Mouse (Mus musculus) midbrain, embryonic 11.5 days (tissue): ENCODE measurements around the gene Ywhab. TPM values are rescaled to one million over a fixed set of nuclear protein-coding genes. Genes with fewer than 3 reads are reported as not detected.

Experiments used
- ATAC-seq: fragments of 200-750 bp; cut with Nextera tagmentation; 2 replicates; pipeline ENCODE4 v1.8.0; 2017; ENCODE audit warnings: moderate TSS enrichment, moderate library complexity; ENCODE audit not compliant: low FRiP score
- DNase-seq: peaks from one replicate; pipeline ENCODE4 v3.0.0; 2015; ENCODE audit warnings: low spot score; ENCODE audit errors: missing footprints
- H3K27ac ChIP-seq: fragments of 300-500 bp; sonication (generic); 2 replicates; pipeline ENCODE4 v1.5.1; 2014; ENCODE audit warnings: low read depth, low read length
- H3K27me3 ChIP-seq: fragments of 300-500 bp; sonication (generic); 2 replicates; pipeline ENCODE4 v1.6.1; 2014; ENCODE audit warnings: mild to moderate bottlenecking, low read length, moderate library complexity, mixed read lengths; ENCODE audit not compliant: control insufficient read depth, insufficient read depth
- H3K36me3 ChIP-seq: fragments of 300-500 bp; sonication (generic); 2 replicates; pipeline ENCODE4 v1.6.1; 2014; ENCODE audit warnings: mild to moderate bottlenecking, low read length, moderate library complexity, mixed read lengths; ENCODE audit not compliant: control insufficient read depth, insufficient read depth
- H3K4me1 ChIP-seq: fragments of 300-500 bp; sonication (generic); 2 replicates; pipeline ENCODE4 v1.6.1; 2014; ENCODE audit warnings: low read length; ENCODE audit not compliant: control insufficient read depth, insufficient read depth
- H3K4me2 ChIP-seq: fragments of 300-500 bp; sonication (generic); 2 replicates; pipeline ENCODE4 v1.6.1; 2014; ENCODE audit warnings: mild to moderate bottlenecking, moderate library complexity
- H3K4me3 ChIP-seq: fragments of 300-500 bp; sonication (generic); 2 replicates; pipeline ENCODE4 v1.5.1; 2014; ENCODE audit warnings: low read depth, low read length
- H3K9ac ChIP-seq: fragments of 300-500 bp; sonication (generic); 2 replicates; pipeline ENCODE4 v1.6.1; 2014; ENCODE audit warnings: low read length
- H3K9me3 ChIP-seq: fragments of 300-500 bp; sonication (generic); 2 replicates; pipeline ENCODE4 v1.6.1; 2016; ENCODE audit warnings: low read length; ENCODE audit not compliant: control insufficient read depth
- WGBS: fragments of 180-500 bp; shearing (Covaris S2); extraction: QIAGEN DNeasy Blood & Tissue Kit; methylation state at CpG from one replicate; pipeline ENCODE4 v1.1.7; 2014; 5-methylcytosine and 5-hydroxymethylcytosine counted together
- polyA plus RNA-seq: library from polyadenylated mRNA; unstranded; fragments of >200 nt; fragmentation: Nextera tagmentation; extraction: Ambion mirVana; gene quantifications from 2 replicates; pipeline ENCODE4 v1.2.1, GENCODE M21; 2014

The Ywhab gene
- polyA plus RNA-seq, 1 experiment from 2014 or later = 354 TPM

GRCm38 (mm10) chr2:164047197-164047690, 52.5 kb downstream of the Ywhab start:
- DNase-seq = no peak
- H3K27ac ChIP-seq = no peak overlapping the region
- H3K4me2 ChIP-seq = peak overlapping the region; percentile 34; the same call in 1 of the 2 replicates
- 0 out of 2 replicates have a peak, but pooled peaks cover 2% of the 10 kb centered on the region for H3K36me3 ChIP-seq
- no peaks in the 10 kb centered on the region for H3K27me3 ChIP-seq
- H3K9me3 ChIP-seq = no peaks in the 10 kb centered on the region
- WGBS = 4% methylated on average over 13 of the region's 16 CpGs
- ATAC-seq = peak; percentile 65; the same call in 1 of the 2 replicates
- H3K9ac ChIP-seq = peak overlapping the region; percentile 36; the same call in 1 of the 2 replicates
- peak overlapping the region; percentile 15; the same call in 1 of the 2 replicates for H3K4me3 ChIP-seq
- H3K4me1 ChIP-seq = no peaks in the 10 kb centered on the region

GRCm38 (mm10) chr2:164053767-164054166, 59.0 kb downstream of the Ywhab start:
- Histone ChIP-seq H3K4me1 (no peaks in the 10 kb centered on the region), H3K9me3 (no peaks in the 10 kb centered on the region), H3K4me2 (no peak overlapping the region), H3K9ac (no peak overlapping the region), H3K36me3 (peaks cover 24% of the 10 kb centered on the region), H3K27me3 (no peaks in the 10 kb centered on the region), H3K27ac (no peak overlapping the region), H3K4me3 (no peak overlapping the region)
- WGBS = 93% methylated on average over 8 of the region's 8 CpGs
- DNase-seq = no peak
- no peak for ATAC-seq

GRCm38 (mm10) chr2:164054671-164055070, 59.9 kb downstream of the Ywhab start:
- Histone ChIP-seq H3K4me3 (no peak overlapping the region), H3K36me3 (peaks cover 28% of the 10 kb centered on the region), H3K27ac (no peak overlapping the region), H3K9ac (no peak overlapping the region), H3K4me1 (no peaks in the 10 kb centered on the region), H3K4me2 (no peak overlapping the region), H3K27me3 (no peaks in the 10 kb centered on the region), H3K9me3 (no peaks in the 10 kb centered on the region)
- no peak for ATAC-seq
- DNase-seq = no peak
- 94% methylated on average over 8 of the region's 8 CpGs for WGBS

GRCm38 (mm10) chr2:164059634-164060235, 65.0 kb downstream of the Ywhab start:
- WGBS = 89% methylated on average over 8 of the region's 8 CpGs
- no peaks in the 10 kb centered on the region for H3K9me3 ChIP-seq
- H3K4me2 ChIP-seq = no peak overlapping the region
- no peak overlapping the region for H3K9ac ChIP-seq
- H3K36me3 ChIP-seq = peaks cover 31% of the 10 kb centered on the region
- ATAC-seq (no peak), DNase-seq (no peak)
- no peak overlapping the region for H3K4me3 ChIP-seq
- no peak overlapping the region for H3K27ac ChIP-seq
- no peaks in the 10 kb centered on the region for H3K4me1 ChIP-seq
- no peaks in the 10 kb centered on the region for H3K27me3 ChIP-seq

Other genes with a start within 250 kb of the Ywhab start
- 5.6 and 6.1 TPM in 2 replicates for gene Ada, start 244.7 kb upstream of the Ywhab start, polyA plus RNA-seq
- gene Ccn5, start 174.1 kb upstream of the Ywhab start, polyA plus RNA-seq = 0.40 and 0.54 TPM in 2 replicates
- not detected in 2 replicates for gene Kcnk15, start 141.3 kb upstream of the Ywhab start, polyA plus RNA-seq
- gene Rims4, start 76.3 kb upstream of the Ywhab start, polyA plus RNA-seq = 0.62 and 1.1 TPM in 2 replicates
- 0.51 and 1.1 TPM in 2 replicates for gene Pabpc1l, start 30.5 kb downstream of the Ywhab start, polyA plus RNA-seq
- 33.2 and 36.7 TPM in 2 replicates for gene Stk4, start 75.4 kb downstream of the Ywhab start, polyA plus RNA-seq
- 48.2 and 50.0 TPM in 2 replicates for gene Tomm34, start 76.2 kb downstream of the Ywhab start, polyA plus RNA-seq
- 0.07 TPM in 1 of 2 replicates, not detected in the other for gene Kcns1, start 176.2 kb downstream of the Ywhab start, polyA plus RNA-seq
- not detected in 2 replicates for gene Wfdc5, start 187.8 kb downstream of the Ywhab start, polyA plus RNA-seq
- gene Wfdc12, start 195.6 kb downstream of the Ywhab start, polyA plus RNA-seq = not detected in 2 replicates
- not detected in 2 replicates for gene Wfdc15a, start 205.2 kb downstream of the Ywhab start, polyA plus RNA-seq
- not detected in 2 replicates for gene Wfdc15b, start 226.7 kb downstream of the Ywhab start, polyA plus RNA-seq
- gene Svs2, start 243.5 kb downstream of the Ywhab start, polyA plus RNA-seq = not detected in 2 replicates